ENCODE assay signal across 11 mouse cellular contexts in genomic region chr9:115548722-115549349, GRCm38 (mm10).
DNase-seq lines count a peak whose midpoint lies in the region; ATAC-seq and TF ChIP-seq lines count a peak whose summit lies in the region.
"Had no signal": no experiment of that assay in that cellular context is flagged by ENCODE, and none has a peak within 500 bp of the region (broad histone marks: within the 10 kb centered on the region; RNA-seq: fewer than 3 reads in every experiment).

No protein-coding gene starts in this region.

- WGBS in lung, embryonic 14.5 days: 43% methylated on average over 8 of the region's 8 CpGs
- whole genome bisulfite sequencing in lung, adult 2 months: 75% methylated on average over 8 of the region's 8 CpGs
- WGBS in stomach, embryonic 16.5 days: 55% methylated on average over 8 of the region's 8 CpGs

- peaks cover 4% of the 10 kb centered on the region; the same call in 1 of the 2 replicates for H3K9me3 ChIP-seq in lung, embryonic 14.5 days (ENCODE audit: low read depth, low read length)
- no peaks in the 10 kb centered on the region for H3K9me3 ChIP-seq in stomach, embryonic 16.5 days (replicated peaks; ENCODE audit: control insufficient read depth, low read length)
- H3K9me3 ChIP-seq: forebrain, embryonic 13.5 days; limb, embryonic 12.5 days; midbrain, embryonic 12.5 days had no signal

- H3K4me1 ChIP-seq in lung, embryonic 14.5 days (ENCODE audit: insufficient read depth): no peaks in the 10 kb centered on the region; the same call in 1 of the 2 replicates
- H3K4me1 ChIP-seq in lung, adult 2 months (ENCODE audit: control insufficient read depth, insufficient read depth, low read length): peaks cover 4% of the 10 kb centered on the region
- no peaks in the 10 kb centered on the region; the same call in 1 of the 2 replicates for H3K4me1 ChIP-seq in stomach, embryonic 16.5 days (ENCODE audit: control insufficient read depth, insufficient read depth, low read length)

- peak; percentile 24 for DNase-seq in lung, embryonic 14.5 days
- no peak for DNase-seq in lung, adult 2 months
- peak; percentile 28 to 63 for DNase-seq in kidney, postnatal 4 days
- DNase-seq in spleen, adult 12 weeks (ENCODE audit: low spot score): no peak
- DNase-seq in adrenal gland, postnatal 10 days: no peak
- no peak for DNase-seq in heart, postnatal 36 days

- no peak overlapping the region for H3K4me2 ChIP-seq in lung, embryonic 14.5 days
- H3K4me2 ChIP-seq in stomach, embryonic 16.5 days (ENCODE audit: low read depth, low read length): no peak overlapping the region
- H3K4me2 ChIP-seq: forebrain, embryonic 13.5 days; limb, embryonic 12.5 days; midbrain, embryonic 12.5 days had no signal

- ATAC-seq in lung, embryonic 14.5 days (ENCODE audit: insufficient read depth): peak; percentile 70
- peak; percentile 25 to 34; a peak in 2 of 4 replicates for ATAC-seq in hematopoietic stem cell, adult 5-6 weeks (replicated peaks in 1 of 2; ENCODE audit: insufficient read depth in 1 of 2, low FRiP score in 2 of 2, low TSS enrichment in 1 of 2, low read depth in 1 of 2, poor library complexity in 2 of 2, severe bottlenecking in 2 of 2)
- ATAC-seq in stomach, embryonic 16.5 days (ENCODE audit: insufficient read depth, low FRiP score): peak; percentile 74
- ATAC-seq: forebrain, embryonic 13.5 days had no signal

- TF ChIP-seq POLR2A in lung, adult 2 months (IDR thresholded peaks at IDR 0.05; ENCODE audit: borderline replicate concordance, extremely low read depth, low read depth, low read length): no peak

- H3K4me3 ChIP-seq in lung, embryonic 14.5 days (ENCODE audit: low read depth, low read length): no peak overlapping the region
- no peak overlapping the region for H3K4me3 ChIP-seq in lung, adult 2 months (replicated peaks; ENCODE audit: extremely low read depth, low read depth, low read length)
- H3K4me3 ChIP-seq in stomach, embryonic 16.5 days (replicated peaks; ENCODE audit: low read length): no peak overlapping the region
- H3K4me3 ChIP-seq: forebrain, embryonic 13.5 days; limb, embryonic 12.5 days; midbrain, embryonic 12.5 days had no signal

- TF ChIP-seq CTCF in lung, embryonic 14.5 days (IDR thresholded peaks at IDR 0.05; ENCODE audit: low read depth): no peak
- TF ChIP-seq CTCF in lung, adult 2 months (IDR thresholded peaks at IDR 0.05; ENCODE audit: insufficient read depth, low read length): no peak

- intact Hi-C loops in heart, postnatal 36 days (cut with DNase I): no loop called here

- no peaks in the 10 kb centered on the region for H3K36me3 ChIP-seq in lung, embryonic 14.5 days (ENCODE audit: insufficient read depth)
- no peaks in the 10 kb centered on the region for H3K36me3 ChIP-seq in stomach, embryonic 16.5 days (ENCODE audit: control insufficient read depth, insufficient read depth, low read length)
- H3K36me3 ChIP-seq: limb, embryonic 12.5 days; midbrain, embryonic 12.5 days had no signal

- no peak overlapping the region for H3K27ac ChIP-seq in lung, embryonic 14.5 days (ENCODE audit: low read depth)
- no peak overlapping the region for H3K27ac ChIP-seq in stomach, embryonic 16.5 days (ENCODE audit: low read length)
- H3K27ac ChIP-seq: forebrain, embryonic 13.5 days; limb, embryonic 12.5 days; midbrain, embryonic 12.5 days had no signal

- H3K27me3 ChIP-seq in lung, embryonic 14.5 days (ENCODE audit: insufficient read depth, low read length): no peaks in the 10 kb centered on the region
- no peaks in the 10 kb centered on the region for H3K27me3 ChIP-seq in stomach, embryonic 16.5 days (ENCODE audit: control insufficient read depth, insufficient read depth, low read length)
- H3K27me3 ChIP-seq: forebrain, embryonic 13.5 days; limb, embryonic 12.5 days; midbrain, embryonic 12.5 days had no signal

- H3K9ac ChIP-seq in lung, embryonic 14.5 days: no peak overlapping the region
- no peak overlapping the region for H3K9ac ChIP-seq in stomach, embryonic 16.5 days (ENCODE audit: low read length)
- H3K9ac ChIP-seq: forebrain, embryonic 13.5 days; limb, embryonic 12.5 days; midbrain, embryonic 12.5 days had no signal

Comparison
In these comparisons a context has a peak if more than half of its experiments do, and no peak if none do; other contexts are left out.
1. DNase-seq: peak in lung, embryonic 14.5 days (single experiment) and kidney, postnatal 4 days (2 of 2); none in lung, adult 2 months (single experiment), spleen, adult 12 weeks (single experiment), adrenal gland, postnatal 10 days (single experiment) and heart, postnatal 36 days (0 of 2).
2. Peak in every context shown above with its lines, with median percentiles within 50 percentile points of each other: ATAC-seq.